Mouse (Mus musculus): ENCODE results near the gene Gm14327.
"Not testable (repeated sequence)": the region's sequence is repeated elsewhere in the genome, so short reads cannot be mapped to it uniquely, and the experiment has no call there.

The Gm14327 gene

GRCm38 (mm10) chr2:177897046-177897578 is at the start of gene Gm14327:
Gm14327 (plus strand) TSS chr2:177897096.
- DNase-seq = peak; percentile 0

- not testable (repeated sequence) for DNase-seq
These were observed 34.6 kb upstream of the Gm14327 start for GRCm38 (mm10) chr2:177862254-177862653.

GRCm38 (mm10) chr2:177887743-177888142 is 9.2 kb upstream of the Gm14327 start:
- not testable (repeated sequence) for DNase-seq

GRCm38 (mm10) chr2:177898171-177898570 is 1.3 kb downstream of the Gm14327 start:
- not testable (repeated sequence) for DNase-seq

- DNase-seq = not testable (repeated sequence)
These were observed 6.4 kb downstream of the Gm14327 start for GRCm38 (mm10) chr2:177903276-177903675.

GRCm38 (mm10) chr2:177925563-177926103 is 28.7 kb downstream of the Gm14327 start, which contains the start of gene Zfp972:
Zfp972 (minus strand) TSS chr2:177925613.
- not testable (repeated sequence) for DNase-seq

All from retina, postnatal 1 day (tissue).